Mouse (Mus musculus) forelimb bud, embryonic 11.5 days (tissue): Measurements from ENCODE around the gene Nras.

Experiments used
- DNase-seq: peaks from one replicate; pipeline ENCODE4 v3.0.0-alpha.2; 2012; ENCODE audit warnings: low read depth, low spot score

Gene Nras

DNA sequence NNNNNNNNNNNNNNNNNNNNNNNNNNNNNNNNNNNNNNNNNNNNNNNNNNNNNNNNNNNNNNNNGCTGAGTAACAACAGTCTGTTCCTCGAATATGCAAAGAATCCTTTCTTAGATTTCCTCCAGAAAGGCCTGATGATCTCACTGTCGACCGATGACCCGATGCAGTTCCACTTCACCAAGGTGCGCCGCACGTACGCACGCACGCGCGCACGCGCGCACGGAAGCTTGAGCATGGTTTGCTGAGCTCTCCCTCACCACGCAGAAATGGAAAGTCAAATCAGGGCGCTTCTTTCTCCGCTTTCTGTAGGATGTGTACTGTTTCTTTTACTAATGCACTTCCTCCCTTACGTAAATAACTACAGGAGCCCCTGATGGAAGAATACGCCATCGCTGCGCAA lies 40.6 kb downstream of the Nras start:
- no peak for DNase-seq

DNA sequence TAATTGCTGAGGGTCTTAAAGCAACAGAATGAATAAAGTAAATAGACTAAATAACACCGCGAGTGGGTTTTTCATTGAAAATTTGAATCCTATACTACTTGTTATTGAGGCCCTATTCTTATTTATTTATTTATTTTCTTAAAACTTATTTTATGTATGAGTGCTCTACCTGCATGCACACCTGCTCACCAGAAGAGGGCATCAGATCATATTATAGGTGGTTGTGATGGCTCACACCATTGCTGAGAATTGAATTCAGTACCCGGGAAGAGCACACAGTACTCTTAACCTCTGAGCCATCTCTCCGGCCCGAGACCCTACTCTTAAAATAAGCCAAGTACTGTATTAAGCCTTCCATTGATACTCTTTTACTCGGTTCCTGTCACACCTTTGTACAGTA lies 41.6 kb downstream of the Nras start:
- no peak for DNase-seq

DNA sequence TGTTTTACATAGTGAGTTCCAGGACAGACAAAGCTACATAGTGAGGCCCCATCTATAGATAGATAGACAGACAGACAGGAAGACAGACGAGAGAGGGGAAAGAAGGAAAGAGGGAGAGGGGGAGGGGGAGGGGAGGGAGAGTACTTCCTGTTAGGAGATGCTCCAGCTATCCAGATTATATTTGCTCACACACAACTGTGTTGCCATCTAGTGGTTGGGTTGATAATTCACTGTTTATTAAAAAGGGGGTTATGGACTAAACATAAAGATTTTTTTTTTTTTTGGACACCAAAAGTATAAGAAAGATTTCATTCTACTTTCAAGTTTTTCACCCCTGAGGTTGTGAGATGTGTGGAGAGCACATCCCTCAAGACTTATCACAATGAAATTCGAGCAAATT lies 42.6 kb downstream of the Nras start:
- DNase-seq = no peak

DNA sequence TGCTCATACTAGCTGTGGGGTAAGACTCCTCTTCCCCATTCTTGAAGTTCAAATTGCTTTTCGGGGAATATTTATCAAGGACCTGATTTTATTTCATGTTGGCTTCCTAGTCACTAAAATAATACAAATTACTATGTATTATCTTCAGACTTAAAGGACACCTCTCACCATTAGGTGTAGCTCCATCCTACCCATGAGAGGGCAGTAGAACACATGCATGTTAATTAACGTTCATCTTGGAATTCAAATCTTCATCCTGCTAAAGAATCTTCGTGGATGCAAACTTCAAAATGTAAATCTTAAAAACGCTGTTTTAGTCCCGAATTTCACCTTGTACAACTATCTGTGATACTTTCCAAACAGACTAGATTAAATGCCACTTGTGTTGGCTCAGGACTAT lies 43.1 kb downstream of the Nras start:
- DNase-seq = no peak

DNA sequence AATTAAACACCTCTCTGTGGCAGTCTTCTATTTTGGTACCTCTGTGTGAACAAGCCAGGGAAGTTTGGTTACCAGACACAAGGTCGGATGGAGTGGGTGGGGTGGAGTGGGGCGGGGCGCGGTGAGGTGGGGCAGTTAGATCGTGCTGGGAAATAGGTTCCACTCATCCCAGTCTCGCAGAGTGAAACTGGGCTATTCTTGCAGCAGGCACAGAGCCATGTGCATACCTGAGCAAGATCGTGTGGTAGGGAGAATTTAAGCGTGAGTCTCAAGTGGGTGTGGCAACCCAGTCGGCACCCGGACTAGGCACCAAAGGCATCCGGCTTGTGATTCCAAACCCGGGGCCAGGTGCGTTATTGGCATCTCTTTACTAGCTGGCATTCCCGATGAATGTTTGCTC lies 43.8 kb downstream of the Nras start:
- no peak for DNase-seq

DNA sequence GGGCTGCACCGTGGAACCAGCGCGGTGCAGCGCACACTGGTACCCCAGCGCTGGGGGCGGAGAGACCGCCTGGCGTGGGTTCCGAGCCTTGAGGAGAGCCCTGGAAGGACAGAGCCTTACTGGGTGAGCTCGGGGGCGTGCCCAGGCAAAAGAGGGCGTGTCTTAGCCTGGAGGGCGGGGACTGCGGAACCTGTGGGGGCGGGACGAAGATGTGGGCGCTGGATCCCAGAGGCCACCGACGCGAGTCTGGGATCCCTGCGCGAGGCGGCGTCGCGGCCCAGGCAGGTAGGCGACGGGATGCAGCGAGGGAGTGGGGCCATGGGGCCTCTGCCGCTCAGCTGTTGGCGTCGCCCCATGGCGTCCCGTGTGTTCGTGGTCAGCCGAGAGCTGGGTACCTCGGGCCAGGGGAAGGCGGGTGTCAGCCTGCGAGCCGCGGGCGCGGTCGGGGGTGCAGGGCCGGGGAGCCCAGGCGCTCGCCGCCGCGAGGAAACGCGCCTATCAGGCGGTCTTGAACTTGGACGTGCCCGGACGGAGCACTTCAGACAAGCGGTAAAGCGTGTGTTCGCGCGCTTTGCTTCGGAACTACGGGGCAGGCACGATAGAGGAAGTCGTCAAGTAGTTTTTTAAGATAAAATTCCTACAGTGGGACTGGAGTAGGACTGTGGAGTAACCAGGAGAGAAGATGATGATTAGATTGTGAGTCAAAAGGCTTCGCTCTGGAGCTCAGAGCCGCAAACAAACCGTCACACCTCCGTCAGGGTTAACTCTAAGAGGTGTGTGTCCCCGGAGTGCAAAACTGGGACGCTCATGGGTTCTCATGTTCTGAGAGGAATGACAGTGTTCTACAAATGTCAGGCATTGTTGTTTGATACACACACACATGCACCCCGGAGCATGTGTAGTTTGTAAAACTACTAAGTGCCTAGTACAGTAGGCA lies 44.6 kb downstream of the Nras start, which contains the start of gene Dennd2c:
Gene Dennd2c, plus strand, starts transcription at position 151 of the 937 bp plus-strand sequence.
- peak; percentile 89 for DNase-seq

DNA sequence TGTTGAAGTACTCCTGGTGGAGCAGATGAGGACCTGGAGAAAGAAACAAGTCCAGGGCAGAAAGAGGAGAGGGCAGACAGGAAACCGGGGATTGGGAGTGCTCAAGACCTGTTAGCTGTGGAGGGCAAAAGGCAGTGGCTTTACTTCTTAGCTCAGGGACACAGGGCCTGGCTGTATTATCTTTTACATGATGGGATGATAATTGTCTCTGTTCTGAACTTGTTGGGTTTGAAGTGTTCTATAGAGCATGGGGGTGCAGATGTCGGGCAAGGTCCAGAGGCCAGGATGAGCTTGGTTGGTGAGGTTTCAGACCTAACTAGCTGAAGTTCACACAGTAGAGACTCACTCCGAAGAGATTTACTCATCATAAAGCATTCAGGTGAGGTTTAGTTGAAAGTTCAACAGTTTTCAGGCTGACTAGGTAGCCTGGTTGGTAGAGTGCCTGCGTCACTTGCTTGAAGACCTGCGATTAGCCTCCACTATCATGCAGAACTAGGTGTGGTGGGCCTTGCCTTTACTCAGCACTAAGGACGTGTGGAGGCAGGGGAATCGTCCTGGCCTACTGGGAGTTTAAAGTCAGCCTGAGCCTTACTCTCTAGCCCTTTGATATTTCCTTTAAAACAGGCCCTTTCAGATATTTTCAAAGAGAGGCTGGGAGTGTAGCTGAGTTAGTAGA lies 49.6 kb downstream of the Nras start:
- no peak for DNase-seq

DNA sequence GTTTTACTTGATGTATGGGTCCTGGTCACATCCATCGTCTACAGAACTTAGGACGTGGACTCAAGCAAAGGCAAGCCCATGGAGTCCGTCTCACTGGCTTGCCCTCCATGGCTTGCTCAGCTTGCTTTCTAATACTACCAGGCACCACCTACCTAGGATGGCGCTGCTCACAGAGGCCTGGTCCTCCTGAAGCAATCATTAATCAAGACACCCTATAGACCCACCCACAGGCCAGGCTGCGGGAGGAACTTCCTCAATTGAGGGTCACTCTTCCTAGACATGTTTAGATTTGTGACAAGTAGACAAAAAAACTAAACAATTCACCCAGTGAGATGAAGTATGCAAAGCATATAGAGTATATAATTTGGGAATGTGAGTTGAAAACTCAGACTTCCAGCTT lies 54.1 kb downstream of the Nras start:
- DNase-seq = no peak
